8 mouse cellular contexts compared by ENCODE assay signal in genomic region chr14:122280309-122281071, GRCm38 (mm10).
DNase-seq lines count a peak whose midpoint lies in the region; ATAC-seq and TF ChIP-seq lines count a peak whose summit lies in the region.

No protein-coding gene starts in this region.

- DNase-seq in embryo, embryonic 10 days (ENCODE audit: low spot score): peak; percentile 63
- peak; percentile 16 to 26 for DNase-seq in heart, postnatal 10 days
- DNase-seq in kidney, postnatal 4 days: peak; percentile 34 to 51
- no peak for DNase-seq in adrenal gland, adult 18-20 months (ENCODE audit: low spot score in 2 of 2)
- DNase-seq in right cerebral cortex, adult 18-20 months: no peak
- no peak for DNase-seq in adrenal gland, postnatal 4 days (ENCODE audit: low spot score in 2 of 2)

- TF ChIP-seq POLR2A in ES-Bruce4 (IDR thresholded peaks at IDR 0.05; ENCODE audit: insufficient read depth, low read length): no peak

- TF ChIP-seq CTCF in ES-Bruce4 (IDR thresholded peaks at IDR 0.05; ENCODE audit: low read depth, low read length): no peak
- no peak for TF ChIP-seq CTCF in intestine, postnatal 0 days (IDR thresholded peaks at IDR 0.05; ENCODE audit: low read depth)

- peak; percentile 77; the same call in 1 of the 2 replicates for TF ChIP-seq EP300 in ES-Bruce4 (IDR thresholded peaks at IDR 0.05; ENCODE audit: insufficient read depth, low read depth, low read length)

- intact Hi-C loops in heart, postnatal 10 days (cut with DNase I): no loop called here

- no peaks in the 10 kb centered on the region for H3K27me3 ChIP-seq in ES-Bruce4 (ENCODE audit: control insufficient read depth, insufficient read depth, low read length, poor library complexity, severe bottlenecking)
- H3K27me3 ChIP-seq in intestine, postnatal 0 days (replicated peaks; ENCODE audit: control insufficient read depth, insufficient read depth, low read length): no peaks in the 10 kb centered on the region

- ATAC-seq in intestine, postnatal 0 days: no peak

- no peak overlapping the region; the same call in 1 of the 2 replicates for H3K9ac ChIP-seq in ES-Bruce4 (ENCODE audit: low read depth, poor library complexity, severe bottlenecking)
- H3K9ac ChIP-seq in intestine, postnatal 0 days (ENCODE audit: low read depth, low read length): no peak overlapping the region

- H3K9me3 ChIP-seq in ES-Bruce4 (replicated peaks; ENCODE audit: control insufficient read depth, insufficient read depth, low read length, poor library complexity, severe bottlenecking): no peaks in the 10 kb centered on the region
- no peaks in the 10 kb centered on the region for H3K9me3 ChIP-seq in intestine, postnatal 0 days (ENCODE audit: control insufficient read depth)

- no peak overlapping the region for H3K27ac ChIP-seq in ES-Bruce4 (ENCODE audit: insufficient read depth, low read length)
- no peak overlapping the region for H3K27ac ChIP-seq in intestine, postnatal 0 days (ENCODE audit: low read depth, low read length)

- H3K4me2 ChIP-seq in intestine, postnatal 0 days (replicated peaks; ENCODE audit: low read depth): no peak overlapping the region

- WGBS in intestine, postnatal 0 days: 49% methylated on average over 21 of the region's 21 CpGs

- H3K4me3 ChIP-seq in ES-Bruce4 (ENCODE audit: low read depth, low read length): 0 out of 2 replicates have a peak overlapping the region, but pooled peaks have one; percentile 13
- no peak overlapping the region for H3K4me3 ChIP-seq in intestine, postnatal 0 days (ENCODE audit: low read depth, low read length)

- H3K4me1 ChIP-seq in ES-Bruce4 (ENCODE audit: control insufficient read depth, insufficient read depth, low read length): peaks cover 8% of the 10 kb centered on the region
- H3K4me1 ChIP-seq in intestine, postnatal 0 days (replicated peaks; ENCODE audit: control insufficient read depth, insufficient read depth, low read length): no peaks in the 10 kb centered on the region

- no peaks in the 10 kb centered on the region for H3K36me3 ChIP-seq in ES-Bruce4 (ENCODE audit: control insufficient read depth, insufficient read depth, low read length, poor library complexity, severe bottlenecking)
- no peaks in the 10 kb centered on the region for H3K36me3 ChIP-seq in intestine, postnatal 0 days (ENCODE audit: control insufficient read depth, insufficient read depth)

Comparison
In these comparisons a context has a peak if more than half of its experiments do, and no peak if none do; other contexts are left out.
1. DNase-seq: peak in embryo, embryonic 10 days (single experiment), heart, postnatal 10 days (2 of 2) and kidney, postnatal 4 days (2 of 2); none in adrenal gland, adult 18-20 months (0 of 2), right cerebral cortex, adult 18-20 months (single experiment) and adrenal gland, postnatal 4 days (0 of 2).